Mouse (Mus musculus): ENCODE data around the gene Klhdc10.
"Not testable (repeated sequence)": the region's sequence is repeated elsewhere in the genome, so short reads cannot be mapped to it uniquely, and the experiment has no call there.

Gene Klhdc10

DNA sequence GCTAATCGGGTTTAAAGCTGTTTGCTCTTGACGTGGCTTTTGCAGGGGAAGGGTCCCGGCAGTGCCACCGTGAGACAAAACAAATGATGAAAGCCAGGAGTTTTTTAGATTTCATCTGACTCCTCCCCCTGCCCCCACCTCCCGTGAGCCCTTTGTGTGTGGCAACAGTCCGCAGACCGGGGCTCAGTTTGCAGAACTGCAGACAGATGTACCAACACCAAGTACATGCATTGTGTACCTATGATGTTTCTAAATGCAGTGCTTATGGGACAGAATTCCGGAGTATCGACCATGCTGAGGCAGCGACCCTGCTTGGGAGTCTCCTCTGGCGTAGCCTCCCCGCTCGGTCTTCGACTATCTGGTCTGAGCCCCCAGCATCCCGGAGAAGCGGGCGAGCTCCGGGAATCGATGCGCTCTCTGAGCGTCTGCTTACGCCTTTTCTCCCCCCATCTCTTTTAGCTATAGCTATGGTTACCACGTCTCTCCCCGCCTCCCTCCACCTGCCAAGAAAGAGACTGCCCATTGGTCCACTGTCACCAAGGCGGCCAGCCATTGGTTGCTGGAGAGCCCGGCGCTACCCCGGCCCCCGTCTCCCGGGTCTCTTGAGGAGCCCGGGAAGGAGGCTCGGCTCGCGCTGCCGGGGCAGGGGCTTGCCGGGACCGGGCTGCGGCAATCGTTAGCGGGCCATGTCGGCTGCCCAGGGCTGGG is at the start of gene Klhdc10:
TSS of gene Klhdc10 (plus strand) at position 561 of the 708 bp plus-strand sequence.
- peak; percentile 98 to 100 for DNase-seq (ENCODE audit: low spot score in 2 of 2)

DNA sequence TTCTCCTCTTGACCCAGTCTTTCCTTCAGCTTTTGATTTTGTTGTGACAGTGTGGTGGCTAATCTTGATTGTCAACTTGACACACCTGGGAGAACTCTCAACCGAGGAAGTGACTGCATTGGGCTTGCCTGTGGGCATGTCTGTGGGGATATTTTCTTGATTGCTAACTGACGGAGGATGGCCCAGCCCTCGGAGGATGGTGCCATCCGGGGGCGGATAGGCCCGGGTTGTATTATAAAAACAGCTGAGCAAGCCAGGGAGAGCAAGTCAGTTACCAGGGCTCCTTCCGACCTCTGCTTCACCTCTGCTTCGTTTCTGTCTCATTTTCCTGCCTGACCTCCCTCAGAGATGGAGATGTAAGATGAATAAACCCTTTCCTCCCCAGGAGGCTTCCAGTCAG is 48.9 kb upstream of the Klhdc10 start:
- DNase-seq (ENCODE audit: low spot score in 2 of 2): no peak

DNA sequence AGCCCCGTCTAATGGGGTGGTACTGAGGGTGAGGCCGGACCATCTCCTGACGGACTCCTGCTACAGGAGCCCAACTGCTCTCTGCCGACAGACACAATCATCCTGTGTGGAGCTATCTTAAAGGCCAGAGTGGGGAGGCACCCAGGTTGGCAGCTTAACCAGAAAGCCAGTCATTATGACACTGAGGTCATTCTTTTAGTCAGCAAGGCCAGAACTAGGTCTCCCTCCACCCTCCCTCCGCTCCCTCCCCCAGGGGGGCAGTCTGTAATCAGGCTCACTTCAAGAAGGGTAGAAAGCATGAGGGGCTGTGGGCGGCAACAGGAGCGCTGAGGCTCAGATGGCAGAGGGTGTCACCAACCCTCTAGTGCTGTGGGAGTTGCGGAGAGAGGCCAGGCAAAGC is 48.0 kb upstream of the Klhdc10 start:
- DNase-seq (ENCODE audit: low spot score in 2 of 2): no peak

DNA sequence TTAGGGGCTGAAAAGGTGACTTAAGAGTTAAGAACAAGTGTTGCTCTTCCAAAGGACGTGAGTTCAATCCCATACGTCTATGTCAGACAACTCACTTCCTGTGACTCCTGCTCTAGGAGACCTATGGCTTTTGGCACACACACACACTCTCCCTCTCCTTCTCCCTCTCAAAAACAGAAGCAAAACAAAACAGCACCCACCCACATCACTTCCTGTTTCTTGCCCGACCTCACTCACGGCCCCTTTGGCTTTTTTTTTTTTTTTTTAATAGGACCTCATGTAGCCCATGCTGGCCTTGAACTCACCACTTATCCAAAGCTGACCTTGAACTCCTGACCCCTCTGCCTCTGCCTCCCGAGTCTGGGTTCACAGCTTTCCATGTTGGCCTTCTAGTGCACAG is 46.9 kb upstream of the Klhdc10 start:
- no peak for DNase-seq (ENCODE audit: low spot score in 2 of 2)

DNA sequence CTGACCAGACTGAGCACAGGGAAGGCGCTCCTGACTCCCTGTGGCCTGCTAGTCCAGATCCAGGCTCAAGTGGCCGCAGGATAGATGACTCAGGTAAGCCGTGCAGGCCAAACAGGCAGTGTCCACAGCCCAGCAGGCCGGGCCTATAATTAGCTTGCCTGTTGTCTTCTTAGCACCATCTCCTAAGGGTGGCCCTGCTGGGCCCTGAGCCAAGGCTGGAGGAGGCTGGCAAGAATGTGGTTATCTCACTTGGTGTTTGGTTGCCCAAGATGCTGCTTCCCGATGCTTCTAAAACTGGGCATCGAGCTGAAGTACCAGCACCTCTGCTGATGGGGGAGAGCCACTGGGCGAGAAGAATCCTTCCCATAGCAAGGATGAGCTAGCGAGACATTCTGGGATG is 46.0 kb upstream of the Klhdc10 start:
- DNase-seq (ENCODE audit: low spot score in 2 of 2): no peak

DNA sequence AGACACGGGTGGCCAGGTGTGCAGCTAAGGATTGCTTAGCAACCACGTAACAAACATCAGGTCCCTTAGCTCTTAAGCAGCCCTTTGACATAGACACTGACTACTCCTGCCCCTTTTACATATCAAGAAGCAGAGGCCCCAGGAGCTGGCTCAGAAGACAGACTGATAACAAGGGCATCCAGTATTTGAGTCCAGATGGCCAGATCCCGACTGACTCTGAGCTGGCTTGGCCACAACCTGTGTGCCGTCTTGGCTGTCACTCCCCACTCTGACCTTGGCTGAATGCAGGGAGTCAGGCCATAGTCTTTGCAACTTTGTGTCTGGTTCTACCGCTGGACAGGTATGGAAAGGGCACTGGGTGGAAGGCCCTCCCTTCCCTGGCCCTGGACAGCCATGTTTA is 45.5 kb upstream of the Klhdc10 start:
- no peak for DNase-seq (ENCODE audit: low spot score in 2 of 2)

DNA sequence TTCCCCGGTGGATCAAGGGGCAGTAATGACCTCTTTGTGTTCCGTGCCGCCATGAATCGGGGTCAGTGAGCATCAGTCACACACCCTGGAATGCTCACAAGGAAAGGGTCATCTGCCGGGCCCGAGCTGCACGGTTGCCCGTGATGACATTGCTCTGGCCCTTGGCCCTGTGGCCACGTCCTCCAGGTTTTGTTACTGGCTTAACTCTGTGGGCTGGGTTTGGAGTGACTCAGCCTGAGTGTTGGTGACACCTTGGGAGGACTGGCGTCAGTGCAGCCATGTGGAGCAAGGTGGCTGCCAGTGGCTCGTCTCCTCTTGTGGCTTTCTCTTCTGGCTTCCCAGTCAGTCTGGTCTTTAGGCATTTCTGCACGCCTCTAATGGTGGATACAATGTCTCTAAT is 45.0 kb upstream of the Klhdc10 start:
- DNase-seq (ENCODE audit: low spot score in 2 of 2): no peak

DNA sequence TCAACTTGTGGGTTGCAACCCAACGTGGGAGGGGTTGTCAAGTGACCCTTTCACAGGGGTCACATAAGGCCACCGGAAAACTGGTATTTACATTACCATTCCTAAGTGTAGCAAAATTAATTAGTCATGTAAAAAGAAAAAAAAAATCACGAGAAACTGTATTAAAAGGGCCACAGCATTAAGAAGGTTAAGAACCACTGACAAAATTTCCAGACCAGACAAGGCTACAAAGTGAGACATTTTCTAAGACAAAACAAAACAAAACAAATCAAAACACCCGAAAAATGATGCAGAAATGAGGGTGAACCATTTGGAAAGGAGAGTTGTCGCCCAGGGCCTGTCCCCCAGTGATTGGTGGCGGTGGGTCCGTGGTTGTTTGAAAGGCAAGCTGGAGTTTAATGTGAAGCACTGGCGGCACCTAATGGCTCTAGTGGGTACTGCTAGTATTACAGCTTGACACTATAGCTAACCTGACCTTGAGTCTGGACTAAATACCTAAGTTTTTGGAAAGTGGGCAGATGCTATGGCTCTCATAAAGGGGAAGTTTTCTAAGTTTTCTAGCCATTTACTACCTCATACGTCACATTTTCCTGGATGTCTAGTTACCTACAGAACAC is 44.0 kb upstream of the Klhdc10 start:
- DNase-seq (ENCODE audit: low spot score in 2 of 2): peak in 1 of 2 experiments; percentile 90

DNA sequence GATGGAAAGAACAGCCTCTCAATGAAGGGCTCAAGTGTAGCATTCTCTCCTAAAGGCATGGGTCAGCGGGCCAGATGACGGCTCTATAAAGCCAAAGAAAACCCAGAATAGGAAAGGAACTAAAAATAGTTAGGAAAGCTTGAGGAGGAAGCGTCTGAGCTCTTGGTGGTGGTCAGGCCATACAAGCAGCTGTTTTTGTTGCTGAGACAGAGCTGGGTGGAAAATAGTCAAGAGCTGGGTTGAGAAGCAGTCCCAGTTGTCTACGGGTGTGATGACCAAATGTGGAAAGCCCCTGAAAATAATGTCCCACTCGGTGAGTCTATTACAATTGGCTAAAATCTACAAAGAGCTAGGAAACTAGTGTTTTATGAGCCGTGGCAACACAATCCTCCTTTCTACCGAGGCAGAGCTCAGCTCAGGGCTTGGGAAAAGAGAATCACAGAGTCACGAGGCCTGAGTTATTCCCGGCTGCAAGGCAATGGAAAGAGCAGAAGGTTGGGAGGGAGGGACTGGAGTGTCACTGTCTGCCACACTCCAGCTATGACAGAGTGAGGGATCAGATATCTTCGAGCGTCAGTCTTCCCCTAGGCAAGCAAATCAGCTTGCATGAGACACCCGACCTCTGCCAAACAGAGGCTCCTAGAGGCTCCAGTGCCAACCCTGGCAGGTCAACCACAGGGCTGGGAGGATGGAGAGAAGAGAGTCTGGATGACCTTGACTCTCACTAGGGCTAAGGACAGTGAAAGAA is 41.7 kb upstream of the Klhdc10 start:
- no peak for DNase-seq (ENCODE audit: low spot score in 2 of 2)

DNA sequence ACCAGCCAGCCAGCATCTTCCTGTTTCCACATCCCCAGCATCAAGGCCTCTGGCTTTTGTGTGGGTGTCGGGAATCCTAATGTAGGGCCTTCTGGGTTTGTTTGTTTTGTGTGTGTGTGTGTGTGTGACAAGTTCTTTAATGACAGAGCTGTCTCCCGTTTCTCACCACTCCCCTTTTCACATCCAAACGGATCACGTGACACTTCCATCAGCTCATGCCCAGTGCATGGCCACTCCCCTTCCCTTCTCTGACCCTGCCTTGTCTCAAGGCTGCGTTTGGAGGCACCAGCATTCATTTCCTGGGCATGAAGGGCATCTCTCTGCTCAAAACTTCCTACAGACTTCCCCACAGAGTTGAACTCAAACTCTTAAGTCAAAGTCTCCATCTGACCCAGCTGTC is 37.9 kb upstream of the Klhdc10 start:
- no peak for DNase-seq (ENCODE audit: low spot score in 2 of 2)

DNA sequence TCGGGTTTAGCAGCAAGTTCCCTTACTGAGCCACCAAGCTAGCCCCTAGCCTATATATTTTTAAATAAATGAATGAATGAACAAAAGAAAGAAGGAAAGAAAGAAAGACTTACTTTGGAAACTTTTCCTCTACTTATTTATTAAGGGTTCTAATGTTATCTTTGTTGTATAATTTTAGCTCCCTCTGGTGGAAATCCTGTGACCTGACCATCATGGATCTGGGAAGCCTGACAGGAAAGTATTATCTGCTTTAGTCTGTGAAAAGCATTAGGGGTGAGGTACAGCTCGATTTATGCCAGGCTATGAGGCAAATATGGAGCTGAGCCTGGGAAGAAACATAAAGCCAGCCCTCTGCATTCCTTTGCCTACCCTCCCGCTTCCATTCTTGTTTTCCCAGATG is 32.4 kb upstream of the Klhdc10 start:
- no peak for DNase-seq (ENCODE audit: low spot score in 2 of 2)

DNA sequence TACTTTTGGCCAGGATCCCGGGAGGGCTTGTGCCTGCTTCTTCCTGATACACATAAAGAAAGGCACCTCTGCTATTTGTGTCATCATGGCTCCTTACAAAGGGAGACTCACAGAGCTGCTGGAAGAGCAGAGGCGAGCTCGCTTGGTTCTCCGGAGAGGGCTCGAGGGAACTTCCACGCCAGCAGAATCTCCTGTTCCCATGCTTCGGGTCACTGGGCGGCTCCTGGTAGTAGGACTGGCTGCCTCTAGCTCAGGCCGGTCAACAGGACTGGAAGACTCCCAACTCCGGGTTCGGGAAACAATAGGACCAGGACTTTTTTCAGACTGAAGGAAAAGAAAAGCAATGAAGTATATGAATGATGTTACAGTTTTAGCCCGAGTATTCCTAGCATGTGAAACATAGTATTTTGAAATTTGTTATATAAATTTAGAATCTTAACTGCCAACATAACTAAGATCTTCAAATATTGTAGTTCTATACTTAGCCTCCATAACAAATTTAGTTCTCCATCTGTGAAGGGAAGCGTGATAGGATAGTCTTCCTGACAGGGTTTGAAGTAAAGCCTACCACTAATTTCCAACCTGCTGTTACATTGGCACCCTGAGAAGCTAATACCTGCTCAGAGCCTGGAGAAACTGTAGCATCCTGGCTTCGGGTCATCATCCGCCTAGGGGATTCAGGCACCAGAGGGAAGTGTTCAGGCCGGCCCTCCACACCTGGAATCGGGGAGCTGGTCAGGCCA is 28.9 kb upstream of the Klhdc10 start:
- DNase-seq (ENCODE audit: low spot score in 2 of 2): no peak

DNA sequence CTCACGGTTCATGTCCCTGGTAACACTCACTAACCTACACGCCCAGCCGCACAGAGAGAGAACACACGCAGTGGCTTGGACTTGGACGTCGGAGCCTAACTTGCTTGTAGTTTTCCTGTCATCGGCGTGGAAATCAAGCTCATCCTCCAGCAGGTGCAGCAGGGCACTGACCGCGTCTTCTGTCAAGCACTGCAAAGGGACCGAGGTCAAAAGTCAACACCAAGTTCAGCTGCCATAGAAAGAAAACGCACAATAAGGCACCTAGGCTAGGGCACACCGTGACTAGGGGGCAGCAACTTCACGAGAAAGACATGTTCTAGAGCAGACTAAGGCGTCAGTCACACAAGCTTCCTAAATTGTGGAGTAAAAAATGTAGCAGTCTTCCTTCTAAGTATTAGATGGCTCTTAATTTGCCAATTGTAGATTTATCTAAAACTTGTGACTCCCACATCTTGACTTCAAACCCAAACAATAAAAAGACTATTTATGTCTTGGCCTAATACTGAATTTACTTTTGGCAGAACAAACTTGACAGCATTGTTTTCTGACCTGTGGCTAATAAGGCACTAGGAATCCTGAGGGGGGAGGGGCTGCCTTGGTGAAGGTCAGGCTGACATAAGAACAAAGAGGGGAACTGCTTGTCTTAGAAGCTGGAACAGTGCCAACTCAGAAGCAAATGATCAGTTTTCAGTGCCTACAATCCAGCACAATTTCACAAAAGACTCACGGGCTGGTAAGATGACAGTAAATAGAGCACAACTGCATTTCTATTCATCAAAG is 26.7 kb upstream of the Klhdc10 start:
- no peak for DNase-seq (ENCODE audit: low spot score in 2 of 2)

DNA sequence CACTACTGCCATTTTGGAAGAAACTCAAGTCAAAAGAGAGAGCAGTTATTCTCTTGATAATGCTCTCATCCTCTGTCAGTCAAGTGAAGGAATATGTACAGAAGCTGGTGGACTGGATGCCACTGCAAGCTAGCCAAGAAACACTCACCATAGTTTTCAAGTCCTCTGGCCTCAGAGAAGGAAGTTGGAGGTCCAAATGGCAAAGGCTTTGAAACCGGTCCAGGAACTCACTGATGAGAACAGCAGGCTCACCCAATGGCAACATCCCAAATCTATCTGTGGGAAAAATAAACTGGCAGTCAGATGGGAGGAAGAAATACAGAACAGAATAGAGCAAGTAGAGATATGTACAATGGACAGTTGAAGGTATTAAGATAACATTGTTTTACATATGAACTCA is 25.9 kb upstream of the Klhdc10 start:
- DNase-seq (ENCODE audit: low spot score in 2 of 2): no peak

DNA sequence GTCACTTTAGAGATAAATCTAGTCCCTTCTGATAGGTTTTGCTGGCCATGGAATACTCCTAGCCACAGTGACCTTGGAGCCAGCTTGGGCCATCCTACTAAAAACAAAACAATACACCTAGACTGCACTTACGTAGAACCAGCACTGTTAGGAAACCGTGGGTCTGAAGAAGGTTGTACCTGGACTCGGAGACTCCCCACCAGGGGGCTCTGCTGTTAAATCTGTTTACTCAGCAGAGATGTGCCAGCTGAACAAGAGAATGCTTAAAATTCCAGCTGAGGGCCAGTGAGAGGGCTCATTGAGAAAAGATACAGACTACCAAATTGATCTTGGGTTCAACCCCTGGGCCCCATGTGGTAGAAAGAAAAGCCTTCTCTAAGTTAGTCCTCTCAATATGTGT is 20.6 kb upstream of the Klhdc10 start:
- DNase-seq (ENCODE audit: low spot score in 2 of 2): no peak

DNA sequence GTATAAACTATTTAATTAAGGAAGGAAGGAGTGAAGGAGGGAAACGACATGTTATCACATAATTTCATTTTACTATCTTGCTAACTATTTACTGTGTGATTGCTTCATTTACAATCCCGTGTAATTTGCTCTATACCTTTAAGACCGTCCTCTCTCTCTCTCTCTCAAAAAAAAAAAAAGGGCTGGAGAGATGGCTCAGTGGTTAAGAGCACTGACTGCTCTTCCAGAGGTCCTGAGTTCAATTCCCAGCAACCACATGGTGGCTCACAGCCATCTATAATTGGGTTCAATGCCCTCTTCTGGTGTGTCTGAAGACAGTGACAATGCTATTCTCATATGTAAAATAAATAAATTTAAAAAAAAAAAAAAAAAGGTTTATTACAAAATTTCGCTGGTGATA is 11.4 kb upstream of the Klhdc10 start:
- not testable (repeated sequence) for DNase-seq (ENCODE audit: low spot score in 2 of 2)

DNA sequence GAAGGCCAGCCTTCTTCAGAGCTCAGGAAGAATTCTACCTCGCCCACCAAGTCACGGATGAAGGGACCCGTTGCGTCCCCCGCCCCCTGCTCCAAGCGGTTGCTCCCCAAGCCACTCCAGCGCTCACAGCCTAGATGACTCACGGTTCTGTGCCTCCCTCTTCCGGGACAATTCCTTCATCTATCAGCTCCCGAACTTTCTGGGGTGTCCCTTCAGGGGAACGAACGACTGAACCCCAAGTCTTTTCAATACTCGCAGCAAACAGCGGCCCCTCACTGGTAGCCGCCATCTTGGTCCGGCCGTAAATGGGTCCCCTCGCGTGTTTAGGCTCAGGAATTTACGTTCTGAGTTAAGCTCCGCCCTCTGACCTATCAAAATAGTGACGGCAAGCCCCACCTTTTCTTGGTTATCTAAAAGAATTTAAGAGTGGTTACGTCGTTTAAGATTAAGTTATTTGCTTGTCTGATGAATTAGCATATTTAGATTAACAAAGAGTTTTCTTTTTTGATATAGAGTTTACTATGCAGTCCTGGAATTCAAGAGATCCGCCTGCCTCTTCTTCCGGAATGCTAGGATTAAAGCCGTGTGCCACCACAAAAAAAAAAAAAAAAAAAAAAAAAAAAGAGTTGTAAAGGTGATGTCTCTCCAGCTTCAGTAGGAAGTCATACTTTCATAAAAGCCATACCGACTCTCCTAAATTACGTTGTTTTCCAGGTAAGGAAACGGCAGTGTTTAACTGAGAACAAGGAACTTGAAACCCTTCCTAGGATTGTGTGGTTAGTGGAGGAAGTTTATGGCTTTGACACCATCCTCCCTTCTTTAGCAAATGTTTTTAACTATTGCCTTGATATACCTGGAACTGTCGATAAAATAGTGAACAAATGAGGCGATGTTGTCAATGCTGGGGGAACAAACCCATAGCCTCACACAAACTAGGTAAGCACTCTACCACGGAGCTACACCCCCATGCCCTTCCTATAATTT is 10.7 kb upstream of the Klhdc10 start, which contains the start of gene Zc3hc1:
TSS of gene Zc3hc1 (minus strand) at position 315 of the 984 bp plus-strand sequence.
- peak; percentile 43 to 82 for DNase-seq (ENCODE audit: low spot score in 2 of 2)

DNA sequence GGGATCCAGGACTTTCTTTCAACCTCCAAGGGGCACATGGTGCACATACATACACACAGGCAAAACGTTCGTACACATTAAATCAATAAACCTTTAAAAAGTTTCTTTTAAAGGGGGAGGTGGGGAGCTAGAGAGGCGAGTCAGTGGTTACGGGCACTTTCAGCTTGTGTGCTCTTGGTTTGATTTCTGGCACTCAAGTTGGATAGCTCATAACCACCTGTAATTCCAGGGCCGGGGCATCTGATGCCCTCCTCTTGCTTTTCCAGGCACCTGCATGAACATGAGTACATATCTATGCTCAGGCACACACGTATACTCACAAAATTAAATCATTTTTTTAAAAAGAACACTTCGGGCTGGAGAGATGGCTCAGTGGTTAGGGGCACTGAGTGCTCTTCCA is 9.7 kb upstream of the Klhdc10 start:
- no peak for DNase-seq (ENCODE audit: low spot score in 2 of 2)

DNA sequence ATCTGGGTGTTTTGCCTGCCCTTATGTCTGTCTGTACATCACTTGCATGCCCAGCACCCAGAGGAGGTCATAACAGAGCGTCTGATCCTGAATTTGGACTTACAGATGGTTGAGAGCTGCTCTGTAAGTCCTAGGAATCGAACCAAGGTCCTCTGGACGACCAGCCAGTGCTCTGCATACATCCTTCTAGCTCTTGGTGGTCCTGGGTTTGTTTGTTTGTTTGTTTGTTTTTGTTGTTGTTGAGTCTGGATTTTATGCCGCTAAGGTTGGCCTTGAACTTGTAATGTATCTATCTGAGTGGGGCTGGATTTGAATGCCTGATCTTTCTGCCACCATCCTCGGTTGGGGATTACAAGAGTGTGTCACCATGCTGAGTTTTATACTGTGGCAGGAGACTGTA is 1.5 kb upstream of the Klhdc10 start:
- no peak for DNase-seq (ENCODE audit: low spot score in 2 of 2)

DNA sequence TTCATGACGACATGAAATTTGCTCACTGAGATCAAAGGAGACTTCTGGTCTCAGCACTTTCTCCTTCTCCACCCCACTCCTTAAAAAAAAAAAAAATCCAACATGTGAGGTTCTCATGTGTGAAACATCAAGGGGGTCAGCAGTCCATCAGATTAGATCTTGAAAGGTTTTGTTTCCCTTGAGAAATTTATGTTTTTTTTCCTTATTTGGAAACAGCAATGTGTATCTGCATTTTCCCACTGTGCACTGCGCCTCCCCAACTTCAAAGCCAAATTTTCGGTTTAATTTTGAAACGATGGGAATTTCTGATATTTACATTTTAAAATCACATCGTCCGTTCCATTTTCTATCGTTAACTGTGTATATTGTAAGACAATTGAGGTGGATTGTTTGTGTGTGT is 952 bp upstream of the Klhdc10 start:
- no peak for DNase-seq (ENCODE audit: low spot score in 2 of 2)
